Mouse (Mus musculus) monocyte, adult 2 months (primary cell): ENCODE results near the gene Zcchc7.
"Not testable (repeated sequence)": the region's sequence is repeated elsewhere in the genome, so short reads cannot be mapped to it uniquely, and the experiment has no call there.

Experiments used
- DNase-seq, 2 experiments: peaks; one replicate each; pipeline ENCODE4 v3.0.0; 2022; ENCODE audit warnings: low spot score in 2 of 2, low read depth in 1 of 2

Gene Zcchc7

DNA sequence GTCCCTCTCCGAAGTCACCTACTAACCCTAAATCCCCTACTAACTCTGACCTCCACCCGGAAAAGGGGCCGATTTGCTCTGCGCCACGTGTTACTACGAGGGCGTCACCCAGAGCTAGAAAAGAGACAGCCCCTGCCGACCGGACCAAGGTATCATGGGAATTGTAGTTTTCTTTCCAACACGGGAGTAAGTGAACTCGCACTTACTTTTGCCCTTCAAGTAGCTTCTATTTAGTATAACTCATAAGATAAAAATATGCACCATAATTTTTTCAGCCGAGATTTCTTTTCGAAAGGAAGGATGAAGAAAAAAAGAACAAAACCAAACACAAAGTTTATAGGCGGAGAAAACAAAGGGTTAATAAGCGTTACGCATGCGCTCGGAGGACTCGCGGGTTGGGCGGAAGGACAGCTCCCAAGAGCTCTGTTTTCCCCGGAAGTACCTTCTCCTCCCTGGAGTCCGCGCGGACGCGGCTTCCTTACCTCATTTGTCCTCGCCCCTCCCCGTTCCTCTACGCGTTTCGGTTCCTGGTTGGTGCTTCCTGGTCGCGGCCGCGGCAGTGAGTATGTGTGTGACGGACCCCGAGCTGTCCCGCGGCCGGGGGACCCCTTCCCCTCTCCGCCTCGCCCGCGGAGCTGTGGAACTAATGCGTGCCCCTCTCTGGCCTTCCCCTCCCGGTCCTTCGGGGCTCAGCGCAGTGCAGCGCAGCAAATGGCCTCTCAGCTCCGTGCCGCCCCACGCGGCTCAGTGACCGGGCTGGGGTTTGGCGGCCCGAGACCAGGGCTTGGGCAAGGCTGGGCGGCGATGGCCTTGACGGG lies 666 bp downstream of the Zcchc7 start:
- peak; percentile 91 to 93 for DNase-seq

DNA sequence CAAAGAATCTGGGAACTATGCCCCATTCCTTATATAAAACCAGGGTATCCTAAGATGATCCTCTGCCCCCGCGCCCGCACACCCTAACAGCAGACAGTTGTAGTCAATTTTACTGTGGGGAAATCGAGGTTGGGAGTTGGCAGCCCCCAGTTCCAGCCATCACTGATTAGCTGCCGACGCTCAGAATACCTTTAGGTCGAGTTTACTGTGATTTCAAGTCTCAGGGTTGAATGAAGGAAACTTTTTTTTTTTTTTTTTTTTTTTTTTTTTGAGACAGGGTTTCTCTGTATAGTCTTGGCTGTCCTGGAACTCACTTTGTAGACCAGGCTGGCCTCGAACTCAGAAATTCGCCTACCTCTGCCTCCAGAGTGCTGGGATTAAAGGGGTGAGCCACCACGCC lies 1.5 kb downstream of the Zcchc7 start:
- not testable (repeated sequence) for DNase-seq

GRCm38 (mm10) chr4:44774890-44775289 lies 19.2 kb downstream of the Zcchc7 start:
- DNase-seq = no peak

GRCm38 (mm10) chr4:44776651-44777050 lies 21.0 kb downstream of the Zcchc7 start:
- no peak for DNase-seq

GRCm38 (mm10) chr4:44777101-44777500 lies 21.4 kb downstream of the Zcchc7 start:
- no peak for DNase-seq

GRCm38 (mm10) chr4:44777711-44778110 lies 22.0 kb downstream of the Zcchc7 start:
- no peak for DNase-seq

DNA sequence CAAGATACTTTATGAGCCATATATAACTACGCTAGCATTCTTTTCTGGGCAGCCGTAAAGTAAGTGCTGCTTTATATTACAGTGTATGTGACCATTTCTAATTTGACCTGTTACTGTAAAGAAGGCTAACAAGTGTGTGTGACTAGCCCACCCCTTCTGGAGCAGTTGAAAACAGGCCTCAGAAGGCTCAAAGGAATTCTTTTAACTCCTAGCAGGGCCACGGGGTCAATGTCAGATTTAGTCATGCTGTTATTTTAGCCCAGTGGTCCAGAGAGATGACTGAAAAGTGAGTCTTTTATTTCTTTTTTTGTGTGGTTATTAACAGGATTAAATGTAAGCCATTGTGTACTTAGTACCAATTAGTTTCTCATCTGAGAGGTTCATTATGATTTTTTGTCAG lies 22.6 kb downstream of the Zcchc7 start:
- DNase-seq = no peak

GRCm38 (mm10) chr4:44780462-44781157 lies 24.9 kb downstream of the Zcchc7 start:
- DNase-seq = no peak

DNA sequence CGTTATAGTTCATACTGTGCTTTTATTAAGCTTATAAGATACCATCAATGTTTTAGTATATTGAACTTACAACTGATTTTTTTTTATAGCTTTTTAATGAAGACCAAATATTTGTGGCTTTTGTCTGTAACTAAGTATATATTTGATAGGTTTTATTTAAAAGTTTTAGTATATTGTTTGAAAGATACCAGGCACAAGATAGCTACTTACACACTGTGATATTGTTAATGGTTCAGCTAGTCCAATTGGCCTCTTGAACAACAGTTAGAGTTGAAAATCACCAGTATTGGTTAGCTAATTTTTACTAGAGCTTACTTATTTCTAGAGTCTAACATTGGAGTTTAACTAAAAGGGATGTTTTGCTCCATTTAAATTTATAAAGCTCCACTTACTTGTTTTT lies 25.8 kb downstream of the Zcchc7 start:
- no peak for DNase-seq

GRCm38 (mm10) chr4:44783566-44784292 lies 28.1 kb downstream of the Zcchc7 start:
- DNase-seq = no peak

DNA sequence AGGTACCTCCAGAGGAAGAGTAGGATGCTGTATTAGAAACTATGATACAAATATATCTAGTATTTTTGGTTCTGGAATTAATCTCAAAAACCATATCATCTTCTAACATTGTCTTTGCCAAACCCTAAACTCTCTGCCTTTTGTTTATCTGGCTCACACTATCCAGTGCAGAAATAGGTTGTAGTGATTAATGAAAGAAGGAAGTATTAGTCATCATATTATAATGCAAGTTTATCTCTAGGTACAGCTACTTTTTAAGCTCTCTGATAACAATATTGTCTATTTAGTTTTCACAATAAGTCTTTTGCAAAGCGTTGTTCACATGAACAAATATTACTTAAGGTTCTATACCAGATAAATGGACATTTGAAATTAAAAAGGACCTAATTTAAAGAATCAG lies 57.2 kb downstream of the Zcchc7 start:
- no peak for DNase-seq

- no peak for DNase-seq
Measured at GRCm38 (mm10) chr4:44813770-44814169, 58.1 kb downstream of the Zcchc7 start.

GRCm38 (mm10) chr4:44816584-44816983 lies 60.9 kb downstream of the Zcchc7 start:
- no peak for DNase-seq

DNA sequence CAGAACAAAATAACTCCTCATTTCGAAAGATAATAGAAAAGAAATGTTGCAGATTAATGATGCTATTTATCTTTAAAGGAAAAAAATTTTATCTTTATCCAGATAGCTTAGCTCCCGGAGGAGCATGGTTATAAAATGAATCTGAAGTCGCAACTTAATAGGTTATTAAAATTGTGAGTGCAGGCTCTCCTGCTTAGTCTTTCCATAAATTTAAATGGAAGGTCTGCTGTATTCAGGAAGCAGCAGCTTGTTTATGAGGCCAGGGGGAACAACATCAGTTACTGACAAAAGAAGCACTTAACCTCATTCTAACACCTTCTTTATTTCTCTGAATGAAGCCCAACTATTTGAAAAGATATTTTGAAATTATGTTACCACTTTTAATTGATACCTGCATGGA lies 74.9 kb downstream of the Zcchc7 start:
- DNase-seq = no peak

GRCm38 (mm10) chr4:44851835-44852251 lies 96.2 kb downstream of the Zcchc7 start:
- no peak for DNase-seq

DNA sequence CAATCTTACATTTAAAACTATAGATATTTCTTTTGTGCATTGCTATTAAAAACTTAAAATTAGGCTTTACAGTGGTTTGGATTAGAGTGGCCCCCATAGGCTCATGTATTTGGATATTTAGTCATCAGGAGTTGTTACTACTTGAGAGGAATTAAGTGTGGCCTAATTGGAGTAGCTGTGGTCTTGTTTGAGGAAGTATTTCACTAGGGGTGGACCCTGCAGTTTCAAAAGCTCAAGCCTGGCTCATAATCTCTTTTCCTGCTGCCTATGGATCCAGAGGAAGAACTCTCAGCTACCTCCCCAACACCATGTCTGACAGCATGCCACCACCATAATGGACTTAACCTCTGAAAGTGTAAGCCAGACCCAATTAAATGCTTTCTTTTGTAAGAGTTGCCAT lies 115.9 kb downstream of the Zcchc7 start:
- DNase-seq = no peak

GRCm38 (mm10) chr4:44872048-44872447 lies 116.4 kb downstream of the Zcchc7 start:
- DNase-seq = no peak

GRCm38 (mm10) chr4:44880065-44880623 lies 124.5 kb downstream of the Zcchc7 start:
- no peak for DNase-seq

DNA sequence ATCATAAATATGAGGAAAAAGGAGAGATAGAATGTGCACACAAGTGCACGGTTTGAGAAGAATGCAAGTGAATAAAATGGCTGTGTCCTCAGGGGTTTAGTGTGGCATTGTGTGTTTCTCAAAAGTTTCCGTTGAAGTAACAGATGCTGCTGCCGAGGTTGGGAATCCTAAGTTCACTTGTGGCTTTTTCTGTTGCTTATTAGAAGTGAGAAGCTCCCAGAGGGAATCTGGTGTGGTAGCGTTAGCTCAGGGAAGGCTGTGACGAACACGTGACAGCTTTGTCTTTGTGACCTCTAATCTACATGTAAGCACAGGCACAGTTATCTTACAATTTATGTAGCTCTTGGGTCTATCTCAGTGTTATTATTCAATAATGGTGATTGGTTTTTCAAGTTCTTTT lies 130.5 kb downstream of the Zcchc7 start:
- DNase-seq = no peak

- no peak for DNase-seq
Measured at GRCm38 (mm10) chr4:44891344-44891743, 135.7 kb downstream of the Zcchc7 start.

DNA sequence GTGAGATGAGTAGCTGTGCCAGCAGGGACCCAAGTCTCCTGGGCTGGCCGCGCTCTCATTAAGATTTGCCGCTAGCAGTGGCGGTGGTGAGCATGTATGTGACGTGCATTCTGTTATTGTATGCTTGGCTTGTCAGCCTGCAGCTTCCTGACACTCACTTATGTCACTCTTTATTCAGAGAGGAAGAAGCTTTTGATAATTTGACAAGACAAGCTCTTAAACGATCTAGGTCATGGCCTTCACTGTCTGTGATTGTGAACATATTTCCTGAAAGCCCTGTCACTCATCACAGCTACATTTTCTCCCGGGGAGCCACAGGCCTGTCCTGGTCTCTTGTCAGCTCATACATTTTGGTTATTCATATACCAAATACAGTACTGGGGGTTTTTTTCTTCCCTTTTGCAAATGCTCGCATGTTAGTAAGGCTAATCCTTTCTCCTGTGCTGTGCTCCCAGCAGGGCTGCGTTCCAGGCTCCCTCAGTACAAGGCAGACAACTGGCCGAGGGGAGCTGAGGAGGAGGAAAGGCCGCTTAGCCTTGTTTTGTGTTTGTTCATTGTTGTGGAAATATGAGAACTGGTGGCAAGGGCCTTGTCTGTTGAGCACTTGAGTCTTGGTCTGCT lies 150.1 kb downstream of the Zcchc7 start:
- DNase-seq = no peak
